In genomic region chr2:165846787-165847186, GRCm38 (mm10) we compare ENCODE assay signal across 10 mouse cellular contexts.
"Had no signal": no experiment of that assay in that cellular context is flagged by ENCODE, and none has a peak within 500 bp of the region (broad histone marks: within the 10 kb centered on the region; RNA-seq: fewer than 3 reads in every experiment).

No protein-coding gene starts in this region.

- H3K9me3 ChIP-seq: limb, embryonic 15.5 days; liver, embryonic 12.5 days; midbrain, embryonic 13.5 days; stomach, embryonic 15.5 days had no signal

- H3K4me3 ChIP-seq: limb, embryonic 15.5 days; liver, embryonic 12.5 days; midbrain, embryonic 13.5 days; stomach, embryonic 15.5 days had no signal

- H3K9ac ChIP-seq: limb, embryonic 15.5 days; liver, embryonic 12.5 days; midbrain, embryonic 13.5 days; stomach, embryonic 15.5 days had no signal

- H3K27me3 ChIP-seq: limb, embryonic 15.5 days; liver, embryonic 12.5 days; midbrain, embryonic 13.5 days; stomach, embryonic 15.5 days had no signal

- H3K4me2 ChIP-seq: limb, embryonic 15.5 days; liver, embryonic 12.5 days; midbrain, embryonic 13.5 days; stomach, embryonic 15.5 days had no signal

- DNase-seq: kidney, adult 8-10 months; kidney, postnatal 36 days; right cerebral cortex, postnatal 14 days; thymus, adult 2 months; thymus, postnatal 36 days had no signal

- H3K27ac ChIP-seq: kidney, postnatal 0 days; limb, embryonic 15.5 days; liver, embryonic 12.5 days; midbrain, embryonic 13.5 days; stomach, embryonic 15.5 days had no signal

- ATAC-seq: liver, embryonic 12.5 days; midbrain, embryonic 13.5 days had no signal
